Mouse (Mus musculus): ENCODE data around the gene Pheta1.

Gene Pheta1

DNA sequence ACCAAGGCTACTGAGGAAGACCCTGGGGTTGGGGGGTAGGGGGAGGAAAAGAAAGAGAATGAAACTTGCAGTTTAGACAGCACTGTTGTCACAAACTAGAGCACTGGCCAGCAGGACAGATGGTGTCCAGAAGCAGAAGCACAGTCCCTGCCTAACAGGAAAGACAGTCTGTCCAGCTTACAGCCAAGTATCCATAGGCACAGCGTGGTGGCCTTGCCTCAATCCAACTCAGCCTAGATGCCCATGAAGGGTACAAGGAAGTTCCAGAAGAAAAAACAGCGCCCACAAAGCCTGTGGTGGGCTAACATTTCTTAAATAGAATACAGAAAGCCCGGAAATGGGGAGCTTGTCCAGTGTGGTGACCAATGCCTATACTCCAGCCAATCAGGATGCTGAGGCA, 23.2 kb upstream of the Pheta1 start:
- DNase-seq (ENCODE audit: low read depth): no peak

- no peak for DNase-seq (ENCODE audit: low read depth)
Observed at GRCm38 (mm10) chr5:121827876-121828275, 20.9 kb upstream of the Pheta1 start.

- DNase-seq (ENCODE audit: low read depth): no peak
Observed at GRCm38 (mm10) chr5:121828491-121829432, 20.0 kb upstream of the Pheta1 start.

GRCm38 (mm10) chr5:121831002-121831601, 17.7 kb upstream of the Pheta1 start:
- no peak for DNase-seq (ENCODE audit: low read depth)

GRCm38 (mm10) chr5:121832376-121833155, 16.2 kb upstream of the Pheta1 start:
- DNase-seq (ENCODE audit: low read depth): no peak

- no peak for DNase-seq (ENCODE audit: low read depth)
Observed at GRCm38 (mm10) chr5:121833159-121833558, 15.6 kb upstream of the Pheta1 start.

DNA sequence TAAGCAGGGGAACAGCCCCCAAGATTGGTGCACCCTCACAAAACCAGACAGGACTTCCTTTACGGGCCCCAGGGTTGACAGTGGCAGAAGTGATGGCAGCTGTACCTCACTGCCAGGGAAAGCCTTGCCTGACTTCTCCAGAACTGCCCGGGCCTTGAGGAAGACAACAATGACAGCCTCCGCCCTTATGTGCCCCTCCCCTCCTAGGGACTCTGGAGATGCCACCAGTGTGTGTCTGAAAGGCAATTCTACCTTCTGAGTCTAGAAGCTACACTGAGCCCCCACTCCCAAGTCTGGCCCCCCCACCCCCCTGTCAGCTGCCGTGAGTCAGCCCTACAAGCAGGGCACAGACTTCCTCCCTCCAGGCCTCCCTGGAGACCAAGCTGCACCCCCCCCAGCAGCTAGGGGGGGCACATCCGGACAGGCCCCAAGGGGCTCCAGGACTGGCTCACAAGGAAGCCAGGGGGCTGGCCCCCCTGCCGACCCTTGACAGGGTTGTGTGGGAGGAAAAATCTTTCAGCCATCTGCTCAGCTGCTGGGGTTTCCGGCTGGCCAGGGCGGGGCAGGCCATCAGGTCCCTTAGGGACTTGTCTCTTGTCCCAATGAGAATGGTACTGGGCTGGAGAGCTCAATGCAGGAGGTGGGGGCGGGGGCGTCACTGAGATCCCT, 15.1 kb upstream of the Pheta1 start:
- DNase-seq (ENCODE audit: low read depth): peak; percentile 72

GRCm38 (mm10) chr5:121834241-121834606, 14.6 kb upstream of the Pheta1 start:
- DNase-seq (ENCODE audit: low read depth): no peak

DNA sequence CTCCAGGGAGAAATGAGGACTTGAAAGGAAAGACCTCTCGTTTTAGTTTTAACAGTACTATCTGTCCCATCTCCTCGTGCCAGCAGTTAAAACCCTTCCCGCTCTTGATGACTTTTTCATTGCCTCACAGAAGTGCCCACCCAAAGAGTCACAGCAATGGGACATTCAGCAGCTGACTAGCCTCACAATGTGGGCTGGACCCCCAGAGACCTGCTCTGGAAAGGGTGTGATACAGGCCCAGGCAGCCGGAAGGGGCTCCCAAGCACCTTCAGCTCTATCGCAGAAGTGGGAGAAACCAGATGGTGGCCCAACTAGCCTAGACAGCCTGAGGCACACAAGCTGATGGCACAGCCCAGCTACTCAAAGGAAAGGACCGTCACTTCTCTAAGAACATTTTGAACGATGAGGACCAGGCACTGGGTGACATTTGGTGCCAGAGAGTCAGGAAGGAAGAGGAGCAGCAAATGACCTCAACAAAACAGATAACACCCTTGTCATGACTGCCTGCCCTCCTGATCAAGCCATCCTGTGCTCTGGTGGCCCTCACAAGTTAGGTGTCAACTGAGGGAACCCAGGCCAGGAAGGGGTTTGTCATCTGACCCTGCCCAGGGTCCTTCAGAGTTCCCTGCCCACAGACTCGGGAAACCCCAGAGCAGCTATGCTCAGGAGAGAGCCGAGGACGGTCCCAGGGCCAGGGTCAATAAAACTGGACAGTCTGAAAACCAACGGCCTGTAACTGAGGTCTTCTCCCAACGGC, 13.6 kb upstream of the Pheta1 start:
- no peak for DNase-seq (ENCODE audit: low read depth)

GRCm38 (mm10) chr5:121835949-121836691, 12.7 kb upstream of the Pheta1 start:
- peak; percentile 83 for DNase-seq (ENCODE audit: low read depth)

DNA sequence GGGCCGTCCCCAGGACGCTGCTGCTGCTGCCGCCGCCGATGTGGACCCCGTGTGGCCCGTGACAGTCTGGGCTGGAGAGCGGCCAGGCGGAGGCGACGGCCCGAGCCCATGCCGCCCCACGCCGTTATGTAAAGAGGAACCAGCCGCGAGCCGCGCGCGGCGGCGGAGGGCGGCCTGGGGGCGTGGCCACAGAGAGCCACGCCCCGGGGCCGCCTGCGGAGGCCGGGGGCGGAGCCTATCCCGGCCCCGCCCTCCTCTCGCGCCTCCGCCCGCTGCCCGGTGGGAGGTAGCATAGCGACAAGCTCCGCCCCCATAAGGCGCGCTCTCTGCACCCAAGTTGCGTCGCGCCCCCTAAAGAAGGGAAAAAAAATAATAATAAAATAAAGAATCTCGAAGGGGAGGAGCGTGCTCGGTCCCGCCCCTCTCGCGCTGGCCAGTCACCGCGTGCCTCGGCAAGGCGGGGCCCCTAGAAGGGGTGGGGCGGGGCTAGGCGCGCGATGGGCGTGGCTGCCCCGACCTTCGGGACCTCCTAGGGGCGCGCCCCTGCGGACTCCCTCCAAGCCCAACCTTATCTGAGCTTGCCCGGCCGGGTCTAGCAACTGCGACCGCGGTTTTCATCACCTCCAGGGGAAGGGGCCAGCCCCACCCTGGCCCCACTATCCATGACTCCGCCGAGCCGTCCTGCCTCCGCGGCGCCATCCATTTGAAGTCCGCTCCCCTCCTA, 11.9 kb upstream of the Pheta1 start:
- peak; percentile 97 for DNase-seq (ENCODE audit: low read depth)

DNA sequence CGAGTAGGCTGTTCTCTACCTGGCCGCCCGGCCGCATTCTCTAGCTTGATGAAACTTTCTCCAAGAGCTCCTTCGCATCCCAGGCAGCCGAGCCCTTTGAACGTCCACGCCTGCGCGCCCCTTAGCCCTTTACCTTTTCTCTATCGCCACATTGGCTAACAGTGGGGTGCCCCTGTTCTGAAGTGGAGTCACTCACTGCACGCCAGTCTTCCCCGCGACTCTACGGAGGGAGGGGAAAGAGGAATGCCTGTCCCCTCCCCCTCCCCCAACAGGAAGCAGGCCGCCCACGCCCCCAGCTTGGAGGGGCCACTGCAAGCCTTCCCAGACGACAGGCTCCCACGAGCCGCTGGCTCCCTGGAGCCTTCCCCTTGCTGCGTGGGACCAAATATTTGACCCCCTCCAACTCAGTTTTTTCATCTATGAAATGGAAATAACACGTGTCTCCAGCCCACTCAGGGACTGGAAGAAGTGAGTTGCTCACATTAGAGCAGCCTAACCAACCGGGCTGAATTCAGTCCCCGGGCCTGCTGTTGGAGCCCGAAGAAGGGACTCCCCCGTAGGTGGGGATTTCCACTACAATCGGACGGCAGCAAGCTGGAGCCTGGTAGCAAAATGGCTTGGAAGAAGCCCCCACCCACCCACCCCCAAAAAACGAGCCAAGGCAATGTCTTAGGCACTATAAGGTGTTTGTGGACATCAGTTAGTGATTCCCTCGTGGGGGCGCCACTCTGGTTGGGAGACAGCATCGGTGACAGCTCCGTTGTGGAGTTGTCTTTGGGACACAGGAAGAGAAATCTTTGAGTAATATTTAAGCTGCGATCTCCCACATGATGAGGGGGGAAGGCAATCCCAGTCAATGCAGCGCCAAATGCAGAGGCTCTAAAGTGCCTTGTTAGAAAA, 11.1 kb upstream of the Pheta1 start, which contains the start of gene Sh2b3:
Gene Sh2b3 (minus strand): TSS at position 206 of the 900 bp plus-strand sequence.
- DNase-seq (ENCODE audit: low read depth): no peak

DNA sequence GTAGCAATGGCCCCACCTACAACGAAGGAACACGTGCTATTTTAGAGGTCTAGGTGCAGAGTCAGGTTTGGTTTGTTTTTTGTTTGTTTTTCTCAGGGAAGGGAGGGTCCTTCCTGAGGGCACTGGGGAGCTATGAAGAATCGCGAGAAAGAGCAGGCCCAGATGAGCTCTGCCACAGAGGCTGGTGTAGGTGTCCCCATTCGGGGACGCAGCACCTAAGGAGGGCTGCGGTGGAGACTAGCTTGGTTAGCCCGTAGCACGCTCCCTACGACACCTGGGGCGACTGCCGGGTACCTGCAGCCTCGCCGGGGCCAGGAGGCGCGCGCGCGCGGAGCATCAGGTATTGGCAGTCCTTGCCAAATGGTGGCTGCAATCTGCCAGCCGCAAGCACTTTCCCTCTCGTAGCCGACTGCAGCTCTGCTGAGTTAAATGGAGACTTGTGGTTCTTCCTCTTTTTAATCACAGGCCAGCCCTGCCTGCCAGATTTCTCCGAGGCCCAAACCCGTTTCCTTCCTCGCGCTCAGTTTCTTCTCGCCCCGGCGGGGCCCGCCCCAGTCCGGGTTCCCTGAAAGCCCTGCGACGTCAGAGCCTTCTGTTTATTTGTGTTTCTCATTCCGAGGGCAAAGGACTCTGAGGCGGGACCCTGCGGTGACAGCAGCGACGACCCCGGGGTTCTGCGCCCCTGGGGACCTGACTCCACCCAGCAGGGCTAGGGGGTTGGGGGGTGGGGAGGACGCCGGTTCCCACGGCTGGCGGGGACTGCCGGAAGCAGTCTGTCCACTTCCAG, 10.2 kb upstream of the Pheta1 start:
- DNase-seq (ENCODE audit: low read depth): no peak

DNA sequence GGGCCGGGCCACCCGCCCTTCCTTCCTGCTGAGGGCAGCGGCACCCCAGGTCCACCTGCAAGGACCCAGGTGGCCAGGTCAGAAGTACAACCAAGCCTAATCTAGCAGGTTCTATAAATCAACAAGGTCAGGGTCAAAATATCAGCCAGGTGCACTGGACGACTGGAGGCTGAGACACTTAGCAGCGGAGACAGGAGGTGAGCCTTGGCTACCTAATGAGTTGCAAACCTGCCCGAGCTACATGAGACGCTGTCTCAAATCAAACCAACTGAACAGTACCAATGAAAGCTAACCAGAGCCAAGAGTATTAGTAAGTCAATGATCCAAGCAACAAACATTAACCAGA, 9.7 kb upstream of the Pheta1 start:
- no peak for DNase-seq (ENCODE audit: low read depth)

DNA sequence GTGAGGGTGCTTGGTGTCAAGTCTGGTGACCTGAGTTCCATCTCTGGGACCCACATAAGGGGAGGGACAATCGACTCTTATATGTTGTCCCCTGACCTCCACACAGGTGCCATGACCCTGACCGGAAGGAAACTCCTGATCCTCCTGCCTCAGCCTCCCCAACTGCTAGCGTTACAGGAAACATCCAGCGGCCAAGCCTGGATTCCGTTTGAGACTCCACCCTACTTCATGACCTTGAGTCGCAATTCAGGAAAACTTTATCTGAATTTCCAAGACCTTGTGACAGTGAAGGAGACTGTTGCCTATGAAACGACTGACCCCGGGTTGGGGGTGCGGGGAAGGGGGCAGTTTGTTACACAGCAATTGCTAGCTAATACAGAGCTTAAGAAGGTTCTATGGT, 7.3 kb upstream of the Pheta1 start:
- no peak for DNase-seq (ENCODE audit: low read depth)

- DNase-seq (ENCODE audit: low read depth): no peak
Observed at GRCm38 (mm10) chr5:121841973-121842372, 6.8 kb upstream of the Pheta1 start.

- peak; percentile 87 for DNase-seq (ENCODE audit: low read depth)
Observed at GRCm38 (mm10) chr5:121842665-121843118, 6.1 kb upstream of the Pheta1 start.

Data from NIH3T3 (cell line).